Mouse (Mus musculus) right cerebral cortex, postnatal 25 days (tissue): ENCODE results near the gene Ppp5c.

Experiments
- DNase-seq: peaks from one replicate; pipeline ENCODE4 v3.0.0; 2022

Ppp5c gene

DNA sequence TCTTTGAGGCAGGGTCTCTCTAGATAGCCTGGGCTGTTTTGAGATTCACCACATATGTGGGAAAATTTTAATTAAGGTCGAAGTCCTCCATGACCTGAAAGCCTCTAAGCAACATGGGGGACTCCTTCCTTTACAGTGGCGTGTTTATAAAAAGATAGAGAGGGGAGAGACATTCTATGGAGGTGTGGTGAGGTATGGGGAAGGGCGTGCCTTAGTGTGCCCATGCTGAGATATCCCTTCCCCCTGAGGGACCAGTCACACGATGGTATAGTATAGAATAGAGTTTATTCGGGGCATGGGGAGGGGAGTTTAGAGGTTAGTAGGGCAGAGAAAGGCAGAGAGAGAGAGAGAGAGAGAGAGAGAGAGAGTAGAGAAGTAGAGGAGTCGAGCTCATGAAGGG, 49.6 kb downstream of the Ppp5c start:
- DNase-seq, result no peak

DNA sequence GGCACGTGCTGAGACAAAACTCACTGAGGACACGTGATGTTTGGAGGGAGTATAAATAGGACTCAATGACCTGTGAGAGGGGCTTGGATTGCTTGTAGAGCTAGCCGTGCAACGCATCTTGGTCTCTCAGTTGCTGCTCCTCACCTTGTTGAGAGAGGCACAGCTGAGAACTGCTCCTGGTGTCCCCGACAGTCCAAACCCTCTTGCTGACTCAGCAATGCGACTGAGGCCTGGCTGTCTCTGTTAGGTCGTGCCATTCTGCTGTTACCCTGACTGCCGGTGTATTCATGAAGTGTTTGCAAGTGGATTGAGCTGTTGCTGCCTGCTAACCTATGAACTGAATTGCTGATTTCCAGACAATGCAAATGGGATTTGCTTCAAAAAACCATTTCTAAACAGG, 51.4 kb downstream of the Ppp5c start:
- no peak for DNase-seq

DNA sequence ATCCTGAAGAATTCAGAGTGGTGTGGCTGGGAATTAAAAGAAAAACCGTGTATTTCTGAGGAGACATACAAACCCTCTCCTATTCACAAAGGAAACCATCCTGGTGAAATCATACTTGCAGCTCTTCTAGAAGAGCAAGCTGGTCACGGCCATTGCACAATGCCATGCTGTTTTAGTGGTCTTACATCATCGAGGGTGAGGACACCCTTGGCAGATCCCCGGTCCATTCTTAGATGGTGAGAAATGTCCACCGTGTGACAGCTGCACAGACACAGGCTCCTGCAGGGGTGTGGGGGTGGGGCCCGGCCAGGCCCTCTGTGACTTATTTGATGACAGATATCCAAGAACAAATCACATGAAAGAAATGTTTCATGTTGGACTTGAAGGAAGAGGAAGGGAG, 53.7 kb downstream of the Ppp5c start:
- DNase-seq, result no peak

DNA sequence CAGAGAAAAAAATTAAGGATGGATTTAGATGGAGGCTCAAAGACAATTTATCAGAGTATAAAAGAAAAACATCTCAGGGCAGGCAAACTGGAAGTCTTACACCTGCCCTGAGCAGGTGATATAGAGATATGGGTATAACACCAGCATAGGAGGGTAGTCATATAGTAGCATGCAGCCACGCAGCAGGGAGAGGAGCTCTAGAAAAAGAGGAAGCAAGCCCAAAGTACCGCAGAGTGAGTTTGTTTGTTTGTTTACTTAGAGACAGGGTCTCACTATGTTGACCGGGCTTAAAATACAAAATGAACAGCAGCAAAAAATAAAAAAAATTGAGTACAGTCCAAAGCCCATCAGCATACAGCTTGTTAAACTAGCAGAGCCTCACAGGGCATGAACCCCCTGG, 56.6 kb downstream of the Ppp5c start:
- no peak for DNase-seq

DNA sequence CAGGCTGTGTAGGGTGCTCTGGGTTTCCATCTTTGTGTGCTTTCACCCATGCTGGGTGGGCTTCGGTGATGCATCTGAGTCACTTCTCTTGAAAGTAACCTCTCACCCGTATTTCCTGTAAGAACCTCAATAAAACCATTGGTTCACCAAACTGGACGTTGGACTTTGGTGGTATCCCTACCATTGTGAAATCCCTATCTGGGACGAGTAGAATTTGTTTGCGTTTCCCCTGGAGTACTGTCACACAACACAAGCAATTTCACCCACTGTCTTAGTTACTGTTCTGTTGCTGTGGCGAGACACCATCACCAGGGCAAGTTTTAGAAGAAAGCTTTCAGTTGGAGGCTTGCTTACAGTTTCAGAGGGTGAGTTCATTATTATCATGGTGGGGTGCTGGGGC, 59.3 kb downstream of the Ppp5c start:
- no peak for DNase-seq

DNA sequence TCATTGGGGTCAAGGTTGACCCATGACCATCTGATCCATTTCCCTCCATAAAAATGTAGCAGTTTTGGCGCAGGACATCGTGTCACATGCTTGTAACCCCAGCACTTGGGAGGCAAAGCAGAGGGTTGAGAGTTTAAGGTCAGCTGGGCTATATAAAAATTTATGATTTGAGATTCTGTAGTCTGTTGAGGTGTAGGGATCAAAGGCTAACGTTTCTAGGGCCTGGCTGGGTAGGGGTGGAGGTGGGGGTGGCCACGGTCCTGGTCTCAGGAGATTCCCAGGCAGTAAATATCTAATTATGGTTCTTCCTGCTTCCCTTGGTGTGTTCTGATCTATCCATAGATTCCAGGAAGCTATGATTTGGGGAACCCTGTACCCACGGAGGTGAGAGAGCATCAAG, 66.0 kb downstream of the Ppp5c start:
- DNase-seq, result no peak

DNA sequence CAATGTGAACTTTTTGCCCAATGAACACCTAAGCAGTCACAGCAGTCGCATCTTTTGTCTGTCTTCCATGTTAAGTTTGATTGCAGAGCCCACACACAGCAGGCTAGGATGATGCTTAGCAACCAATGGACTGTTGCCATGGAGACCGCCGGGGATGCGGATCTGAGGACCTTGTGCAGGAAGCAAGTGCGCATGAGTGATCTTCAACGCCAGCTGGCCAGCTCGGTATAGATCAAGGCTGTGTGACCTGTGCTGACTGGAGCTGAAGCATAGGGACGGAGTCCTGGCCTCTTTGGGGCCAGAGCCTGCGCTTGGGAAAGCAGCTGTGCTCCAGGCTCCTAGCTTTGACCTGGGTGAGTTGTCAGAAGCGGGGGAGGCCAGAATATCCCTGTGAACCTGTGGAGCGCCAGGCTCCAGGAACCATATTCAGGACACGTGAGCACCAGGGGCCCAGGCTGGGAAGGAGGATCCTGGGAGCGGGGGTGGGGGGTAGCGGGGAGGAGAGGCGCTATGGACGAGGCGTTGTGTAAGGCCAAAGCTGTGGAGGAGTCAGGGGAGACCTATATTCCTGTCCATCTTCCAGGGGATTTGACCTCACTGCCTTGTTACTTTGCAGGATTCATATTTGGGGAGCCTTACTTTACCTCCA, 68.1 kb downstream of the Ppp5c start, which contains the start of gene Pnmal1:
Gene Pnmal1 (plus strand): TSS at position 141 of the 649 bp plus-strand sequence.
- DNase-seq, result peak; percentile 90

DNA sequence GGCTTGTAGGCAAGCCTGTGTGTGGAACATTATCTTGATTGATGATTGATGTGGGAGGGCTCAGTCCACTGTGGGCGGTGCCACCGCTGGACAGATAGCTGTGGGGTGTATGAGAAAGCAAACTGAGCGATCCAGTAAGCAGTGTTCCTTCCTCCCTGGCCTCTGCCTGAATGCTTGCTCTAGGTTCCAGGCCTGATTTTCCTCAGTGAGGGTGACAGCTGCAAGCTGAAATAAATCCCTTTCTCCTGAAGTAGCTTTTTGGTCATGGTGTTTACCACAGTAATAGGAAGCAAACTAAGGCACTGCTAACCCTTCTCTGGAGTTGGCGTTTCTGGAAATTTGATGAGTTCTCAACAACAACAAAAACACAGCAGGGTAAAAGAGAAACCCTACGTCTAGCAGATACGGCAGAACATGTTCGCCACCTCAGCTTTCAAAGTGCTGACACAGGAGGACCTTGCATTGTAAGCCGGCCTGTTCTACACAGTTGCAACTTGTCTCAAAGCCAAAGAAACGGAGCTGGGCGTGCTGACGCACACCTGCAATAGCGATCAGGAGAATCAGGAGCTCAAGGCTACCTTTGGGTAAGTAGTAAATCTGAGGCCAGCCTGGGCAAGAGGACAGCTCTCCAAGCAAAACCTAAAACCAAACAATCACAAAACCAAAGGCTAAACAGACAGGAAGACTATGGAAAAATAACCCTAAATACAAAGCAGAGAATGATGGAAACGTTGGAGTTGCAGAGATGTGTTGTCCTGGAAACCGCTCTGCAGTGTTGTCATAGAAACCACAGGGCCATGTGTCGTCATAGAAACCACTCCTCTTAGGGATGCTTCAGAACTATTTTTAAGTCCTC, 71.1 kb downstream of the Ppp5c start:
- peak; percentile 68 for DNase-seq

DNA sequence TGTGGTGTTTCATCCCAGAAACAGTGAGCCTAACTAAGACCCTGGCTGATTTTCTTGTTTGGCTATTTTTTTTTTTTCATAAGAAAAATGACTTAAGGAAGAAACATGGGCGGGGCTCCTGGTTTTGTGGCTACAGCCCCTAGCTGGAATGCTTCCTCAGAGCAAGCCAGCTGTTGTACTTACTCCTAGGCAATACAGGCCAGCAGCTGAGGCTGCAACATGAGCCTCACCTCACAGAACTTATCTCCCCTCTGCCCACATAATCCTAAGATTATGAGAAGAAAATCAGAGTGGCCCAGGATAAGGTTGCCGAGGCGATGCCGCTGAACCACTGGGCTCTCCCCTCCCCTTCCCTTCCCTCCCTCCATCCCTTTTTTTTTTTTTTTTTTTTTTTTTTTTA, 72.0 kb downstream of the Ppp5c start:
- no peak for DNase-seq
